ENCODE assay signal across 11 mouse cellular contexts in the genomic region with DNA sequence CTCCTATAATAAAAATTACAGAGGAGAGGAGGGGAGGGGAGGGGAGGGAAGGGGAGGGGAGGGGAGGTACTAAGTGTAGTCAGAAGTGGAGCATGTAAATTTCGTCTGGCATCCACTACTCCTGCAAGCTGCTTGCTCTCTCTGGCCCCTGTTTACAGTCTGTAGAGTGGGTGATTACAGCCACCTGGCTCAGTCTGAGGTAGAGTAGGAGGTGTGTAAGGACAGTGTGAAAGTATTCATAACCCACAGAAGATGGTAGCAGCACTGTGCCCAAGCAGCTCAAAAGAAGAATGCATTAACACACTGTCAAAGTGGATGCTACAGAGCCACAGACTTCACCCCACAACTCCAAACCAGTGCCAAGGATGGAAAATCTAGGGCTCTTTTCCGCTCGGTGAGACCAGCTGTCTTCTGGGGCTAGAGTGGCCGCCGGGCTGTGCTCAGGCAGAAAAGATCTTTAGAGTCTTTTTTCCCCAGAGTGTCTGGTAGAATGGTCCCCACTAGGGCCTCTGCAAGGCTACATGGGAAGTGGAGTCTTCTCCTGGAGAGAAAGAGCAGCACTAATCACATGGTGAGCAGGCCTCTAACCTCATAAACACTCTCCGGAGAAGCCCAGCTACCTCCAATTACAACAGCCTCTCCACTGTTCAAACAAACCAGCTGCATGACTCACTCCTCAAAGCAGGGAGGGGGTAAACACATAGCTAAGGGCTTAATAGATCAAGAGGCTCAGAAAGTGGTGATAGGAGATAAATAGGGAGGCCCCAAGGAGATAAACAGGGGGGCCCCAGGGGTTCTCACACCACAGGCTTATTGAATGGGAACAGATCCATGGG. TPM values are rescaled to one million over a fixed set of nuclear protein-coding genes. Genes with fewer than 3 reads are reported as not detected.
DNase-seq lines count a peak whose midpoint lies in the region; ATAC-seq and TF ChIP-seq lines count a peak whose summit lies in the region.
"Had no signal": no experiment of that assay in that cellular context is flagged by ENCODE, and none has a peak within 500 bp of the region (broad histone marks: within the 10 kb centered on the region; RNA-seq: fewer than 3 reads in every experiment).

No protein-coding gene starts in this region.

- H3K4me2 ChIP-seq in embryonic facial prominence, embryonic 15.5 days (replicated peaks): no peak overlapping the region
- peak overlapping the region; percentile 50 for H3K4me2 ChIP-seq in liver, embryonic 16.5 days (ENCODE audit: low read depth, low read length)

- peak; percentile 66 to 77; a peak in 3 of 4 replicates for TF ChIP-seq EP300 in MEL (IDR thresholded peaks at IDR 0.05; ENCODE audit: low read depth in 1 of 2, low read length in 2 of 2)

- no peak for TF ChIP-seq POLR2A in MEL (IDR thresholded peaks at IDR 0.05; ENCODE audit: control insufficient read depth in 1 of 2, insufficient read depth in 1 of 2, low read depth in 1 of 2, low read length in 2 of 2, poor library complexity in 1 of 2)

- 21% methylated on average over 6 of the region's 6 CpGs for WGBS in heart, embryonic 10.5 days
- WGBS in embryonic facial prominence, embryonic 15.5 days: 48% methylated on average over 6 of the region's 6 CpGs
- 46% methylated on average over 6 of the region's 6 CpGs for WGBS in liver, embryonic 16.5 days (ENCODE audit: insufficient replicate concordance)

- H3K79me2 ChIP-seq in MEL (ENCODE audit: control insufficient read depth, insufficient read depth, low read length, poor library complexity): no peaks in the 10 kb centered on the region

- peak; percentile 88 for DNase-seq in heart, embryonic 10.5 days (ENCODE audit: low spot score)
- no peak for DNase-seq in heart, adult 9 months (ENCODE audit: low spot score in 2 of 2)
- DNase-seq in MEL (ENCODE audit: low read depth, low spot score): peak; percentile 89
- DNase-seq in telencephalon, adult 2 months (ENCODE audit: low read depth, low spot score): peak; percentile 19
- no peak for DNase-seq in right cerebral cortex, postnatal 25 days
- DNase-seq in gastrocnemius, postnatal 25 days: no peak

- H3K36me3 ChIP-seq in heart, embryonic 10.5 days: no peaks in the 10 kb centered on the region
- peaks cover 0 to 10% of the 10 kb centered on the region in 2 experiments; a peak in 2 of 4 replicates for H3K36me3 ChIP-seq in MEL (ENCODE audit: control insufficient read depth in 1 of 2, insufficient read depth in 2 of 2, low read length in 2 of 2)
- H3K36me3 ChIP-seq in embryonic facial prominence, embryonic 15.5 days: no peaks in the 10 kb centered on the region
- no peaks in the 10 kb centered on the region for H3K36me3 ChIP-seq in liver, embryonic 16.5 days (ENCODE audit: control insufficient read depth, insufficient read depth)

- peak overlapping the region; percentile 75 for H3K27ac ChIP-seq in heart, embryonic 10.5 days
- peak overlapping the region; percentile 74 for H3K27ac ChIP-seq in MEL (ENCODE audit: control insufficient read depth, low read depth, low read length)
- peak overlapping the region; percentile 61 for H3K27ac ChIP-seq in embryonic facial prominence, embryonic 15.5 days (replicated peaks)
- peak overlapping the region; percentile 32 for H3K27ac ChIP-seq in liver, embryonic 16.5 days (ENCODE audit: low read length)

- no peak for TF ChIP-seq CTCF in MEL (IDR thresholded peaks at IDR 0.05 in 2 of 3, conservative IDR thresholded peaks at IDR 0.05 in 1 of 3; ENCODE audit: control insufficient read depth in 1 of 3, insufficient read depth in 1 of 3, low read depth in 2 of 3, low read length in 3 of 3, poor library complexity in 1 of 3, severe bottlenecking in 1 of 3)

- peak overlapping the region; percentile 30 for H3K9ac ChIP-seq in MEL (ENCODE audit: control insufficient read depth, low read depth, low read length, poor library complexity, severe bottlenecking)
- H3K9ac ChIP-seq in embryonic facial prominence, embryonic 15.5 days: no peak overlapping the region
- H3K9ac ChIP-seq in liver, embryonic 16.5 days (ENCODE audit: low read depth, low read length): peak overlapping the region; percentile 13

- no peaks in the 10 kb centered on the region for H3K9me3 ChIP-seq in heart, embryonic 10.5 days
- H3K9me3 ChIP-seq in MEL (replicated peaks; ENCODE audit: insufficient read depth, low read length): no peaks in the 10 kb centered on the region
- no peaks in the 10 kb centered on the region for H3K9me3 ChIP-seq in embryonic facial prominence, embryonic 15.5 days (replicated peaks)
- no peaks in the 10 kb centered on the region for H3K9me3 ChIP-seq in liver, embryonic 16.5 days (replicated peaks; ENCODE audit: control insufficient read depth, low read length)

- TF ChIP-seq RAD21 in MEL (IDR thresholded peaks at IDR 0.05; ENCODE audit: low read depth, low read length): no peak

- peak overlapping the region; percentile 4; the same call in 1 of the 2 replicates for H3K4me3 ChIP-seq in heart, embryonic 10.5 days
- peak overlapping the region in 1 of 2 experiments; percentile 7; a peak in 2 of 4 replicates for H3K4me3 ChIP-seq in MEL (ENCODE audit: control insufficient read depth in 1 of 2, insufficient read depth in 1 of 2, low read depth in 2 of 2, low read length in 2 of 2)
- no peak overlapping the region for H3K4me3 ChIP-seq in embryonic facial prominence, embryonic 15.5 days (replicated peaks)
- H3K4me3 ChIP-seq in liver, embryonic 16.5 days (ENCODE audit: low read depth, low read length): no peak overlapping the region

- peaks cover 25% of the 10 kb centered on the region for H3K4me1 ChIP-seq in heart, embryonic 10.5 days
- peaks cover 9 to 12% of the 10 kb centered on the region in 2 experiments for H3K4me1 ChIP-seq in MEL (ENCODE audit: control insufficient read depth in 1 of 2, insufficient read depth in 2 of 2, low read length in 2 of 2)
- H3K4me1 ChIP-seq in embryonic facial prominence, embryonic 15.5 days: peaks cover 20% of the 10 kb centered on the region
- peaks cover 18% of the 10 kb centered on the region for H3K4me1 ChIP-seq in liver, embryonic 16.5 days (ENCODE audit: control insufficient read depth, low read depth, low read length)

- peak; percentile 61 for ATAC-seq in embryonic facial prominence, embryonic 15.5 days (ENCODE audit: insufficient number of reproducible peaks, low FRiP score, low TSS enrichment, low read depth)
- ATAC-seq in liver, embryonic 16.5 days (ENCODE audit: low read depth): peak; percentile 84

- no peaks in the 10 kb centered on the region for H3K27me3 ChIP-seq in heart, embryonic 10.5 days (ENCODE audit: insufficient read depth, poor library complexity, severe bottlenecking)
- H3K27me3 ChIP-seq in MEL (ENCODE audit: control insufficient read depth in 1 of 2, insufficient read depth in 2 of 2, low read length in 2 of 2): no peaks in the 10 kb centered on the region
- no peaks in the 10 kb centered on the region for H3K27me3 ChIP-seq in embryonic facial prominence, embryonic 15.5 days
- H3K27me3 ChIP-seq in liver, embryonic 16.5 days (ENCODE audit: control insufficient read depth, insufficient read depth, low read depth, low read length): no peaks in the 10 kb centered on the region

TF ChIP-seq in MEL, 35 proteins besides CTCF, POLR2A, EP300 and RAD21 (continues in another document):
- no peak for TF ChIP-seq BHLHE40 (IDR thresholded peaks at IDR 0.05; ENCODE audit: borderline replicate concordance, low read depth, low read length)
- TF ChIP-seq ZC3H11A (IDR thresholded peaks at IDR 0.05; ENCODE audit: low read depth, low read length): no peak
- peak; percentile 83 for TF ChIP-seq GATA1 (IDR thresholded peaks at IDR 0.05; ENCODE audit: low read depth, low read length)
- peak; percentile 25; the same call in 1 of the 2 replicates for TF ChIP-seq ZMIZ1 (IDR thresholded peaks at IDR 0.05; ENCODE audit: low read depth, low read length)
- 0 out of 2 replicates have a peak, but pooled peaks have one; percentile 28 for TF ChIP-seq ELF1 (IDR thresholded peaks at IDR 0.05; ENCODE audit: low read depth, low read length)
- no peak for TF ChIP-seq GABPA (IDR thresholded peaks at IDR 0.05; ENCODE audit: low read depth, low read length)
- peak; percentile 65; the same call in 1 of the 2 replicates for TF ChIP-seq MAX (IDR thresholded peaks at IDR 0.05; ENCODE audit: low read length)
- TF ChIP-seq SIN3A (IDR thresholded peaks at IDR 0.05; ENCODE audit: low read length): peak; percentile 73
- TF ChIP-seq MAFK (IDR thresholded peaks at IDR 0.05; ENCODE audit: borderline replicate concordance, low read depth, low read length): no peak; the same call in 1 of the 2 replicates
- TF ChIP-seq JUND (IDR thresholded peaks at IDR 0.05; ENCODE audit: low read depth, low read length): peak; percentile 80
- peak; percentile 54; the same call in 1 of the 2 replicates for TF ChIP-seq MYC (IDR thresholded peaks at IDR 0.05; ENCODE audit: low read depth, low read length)
- peak; percentile 69 for TF ChIP-seq TCF12 (IDR thresholded peaks at IDR 0.05; ENCODE audit: low read depth, low read length)
- TF ChIP-seq MYB (IDR thresholded peaks at IDR 0.05; ENCODE audit: low read depth, low read length): no peak

RNA-seq across cellular contexts. Expression of gene Gm10972, which starts 6.1 kb away (rescaled TPM):
- not detected in 2 replicates for polyA plus RNA-seq in heart, embryonic 10.5 days (2016; fragmentation: Nextera tagmentation; extraction: Ambion mirVana)
- total RNA-seq in MEL (2012; rRNA removed): not detected in 2 replicates
- polyA plus RNA-seq in MEL (2012; ENCODE audit: insufficient read depth in 1 of 2, insufficient read length in 2 of 2, low read depth in 1 of 2, low replicate concordance in 2 of 2, missing spikeins in 1 of 2): not detected
- polyA plus RNA-seq in embryonic facial prominence, embryonic 15.5 days (2015; fragmentation: Nextera tagmentation; extraction: Ambion mirVana): not detected in 2 replicates
- polyA plus RNA-seq in liver, embryonic 16.5 days (2015; fragmentation: Nextera tagmentation; extraction: Ambion mirVana): not detected in 2 replicates
- total RNA-seq in gastrocnemius, postnatal 25 days (2021): not detected
- total RNA-seq: ES-E14; hematopoietic stem cell, adult 5-6 weeks had no signal
- polyA plus RNA-seq: testis, adult 2 months had no signal

RNA-seq across cellular contexts. Expression of gene Tuft1, which starts 9.7 kb away (rescaled TPM):
- polyA plus RNA-seq in heart, embryonic 10.5 days (2016; fragmentation: Nextera tagmentation; extraction: Ambion mirVana): 7.9 and 9.5 TPM in 2 replicates
- 4.8 and 6.6 TPM in 2 replicates for total RNA-seq in MEL (2012; rRNA removed)
- polyA plus RNA-seq in MEL (2012; ENCODE audit: insufficient read depth in 1 of 2, insufficient read length in 2 of 2, low read depth in 1 of 2, low replicate concordance in 2 of 2, missing spikeins in 1 of 2): 10 to 100 TPM in 1 of 2 experiments, not detected in 1; 13.5 TPM
- polyA plus RNA-seq in embryonic facial prominence, embryonic 15.5 days (2015; fragmentation: Nextera tagmentation; extraction: Ambion mirVana): 25.8 and 27.0 TPM in 2 replicates
- 13.2 and 13.3 TPM in 2 replicates for polyA plus RNA-seq in liver, embryonic 16.5 days (2015; fragmentation: Nextera tagmentation; extraction: Ambion mirVana)
- under 1 TPM; 0.59 to 0.87 TPM for total RNA-seq in gastrocnemius, postnatal 25 days (2021)

RNA-seq across cellular contexts. Expression of gene Selenbp2, which starts 44.4 kb away (rescaled TPM):
- 0.68 and 0.72 TPM in 2 replicates for polyA plus RNA-seq in heart, embryonic 10.5 days (2016; fragmentation: Nextera tagmentation; extraction: Ambion mirVana)
- 35.7 and 60.7 TPM in 2 replicates for total RNA-seq in MEL (2012; rRNA removed)
- 10 to 100 TPM in 1 of 2 experiments, not detected in 1; 67.0 TPM for polyA plus RNA-seq in MEL (2012; ENCODE audit: insufficient read depth in 1 of 2, insufficient read length in 2 of 2, low read depth in 1 of 2, low replicate concordance in 2 of 2, missing spikeins in 1 of 2)
- polyA plus RNA-seq in embryonic facial prominence, embryonic 15.5 days (2015; fragmentation: Nextera tagmentation; extraction: Ambion mirVana): 0.91 and 2.5 TPM in 2 replicates
- 93.0 and 115 TPM in 2 replicates for polyA plus RNA-seq in liver, embryonic 16.5 days (2015; fragmentation: Nextera tagmentation; extraction: Ambion mirVana)
- 1 to 10 TPM; 1.5 to 2.8 TPM for total RNA-seq in gastrocnemius, postnatal 25 days (2021)
- total RNA-seq: ES-E14; hematopoietic stem cell, adult 5-6 weeks had no signal
- polyA plus RNA-seq: testis, adult 2 months had no signal

Comparison
In these comparisons a context has a peak if more than half of its experiments do, and no peak if none do; other contexts are left out.
1. DNase-seq: peak in heart, embryonic 10.5 days (single experiment), MEL (single experiment) and telencephalon, adult 2 months (single experiment); none in heart, adult 9 months (0 of 2), right cerebral cortex, postnatal 25 days (single experiment) and gastrocnemius, postnatal 25 days (single experiment).
2. Peak in every context shown above with its lines, with median percentiles within 50 percentile points of each other: H3K27ac ChIP-seq.